Mouse (Mus musculus) urinary bladder, postnatal 25 days (tissue): ENCODE data around the gene Zc3h7b.
A peak's percentile ranks its signal among the peaks of the same experiment; 100 is the strongest.
"Not testable (repeated sequence)": the region's sequence is repeated elsewhere in the genome, so short reads cannot be mapped to it uniquely, and the experiment has no call there.

Experiments used
- DNase-seq: peaks from one replicate; pipeline ENCODE4 v3.0.0; 2022; ENCODE audit warnings: low spot score

Gene Zc3h7b

GRCm38 (mm10) chr15:81739924-81740323, 4.9 kb upstream of the Zc3h7b start:
- no peak for DNase-seq

- not testable (repeated sequence) for DNase-seq
Measured at GRCm38 (mm10) chr15:81742368-81742767, 2.5 kb upstream of the Zc3h7b start.

- peak; percentile 63 for DNase-seq
Measured at GRCm38 (mm10) chr15:81745601-81746114, 801 bp downstream of the Zc3h7b start.

GRCm38 (mm10) chr15:81749742-81750141, 4.9 kb downstream of the Zc3h7b start:
- DNase-seq, result no peak

GRCm38 (mm10) chr15:81753669-81754068, 8.8 kb downstream of the Zc3h7b start:
- DNase-seq, result no peak

- DNase-seq, result no peak
Measured at GRCm38 (mm10) chr15:81758701-81759100, 13.8 kb downstream of the Zc3h7b start.

- DNase-seq, result no peak
Measured at GRCm38 (mm10) chr15:81759542-81759941, 14.7 kb downstream of the Zc3h7b start.

GRCm38 (mm10) chr15:81760361-81761079, 15.7 kb downstream of the Zc3h7b start:
- no peak for DNase-seq

GRCm38 (mm10) chr15:81761381-81761780, 16.5 kb downstream of the Zc3h7b start:
- DNase-seq, result no peak

- DNase-seq, result no peak
Measured at GRCm38 (mm10) chr15:81761959-81762358, 17.1 kb downstream of the Zc3h7b start.

- DNase-seq, result no peak
Measured at GRCm38 (mm10) chr15:81764573-81764972, 19.7 kb downstream of the Zc3h7b start.

GRCm38 (mm10) chr15:81765651-81766050, 20.8 kb downstream of the Zc3h7b start:
- no peak for DNase-seq

- no peak for DNase-seq
Measured at GRCm38 (mm10) chr15:81766439-81766838, 21.6 kb downstream of the Zc3h7b start.

GRCm38 (mm10) chr15:81769037-81769436, 24.2 kb downstream of the Zc3h7b start:
- DNase-seq, result no peak

GRCm38 (mm10) chr15:81772431-81773120, 27.7 kb downstream of the Zc3h7b start:
- no peak for DNase-seq

- DNase-seq, result no peak
Measured at GRCm38 (mm10) chr15:81774505-81775171, 29.8 kb downstream of the Zc3h7b start.

GRCm38 (mm10) chr15:81776631-81777422, 32.0 kb downstream of the Zc3h7b start:
- no peak for DNase-seq

- no peak for DNase-seq
Measured at GRCm38 (mm10) chr15:81781816-81782215, 37.0 kb downstream of the Zc3h7b start.

GRCm38 (mm10) chr15:81784762-81785161, 39.9 kb downstream of the Zc3h7b start:
- DNase-seq, result no peak

- no peak for DNase-seq
Measured at GRCm38 (mm10) chr15:81785701-81786100, 40.8 kb downstream of the Zc3h7b start.

GRCm38 (mm10) chr15:81787525-81787924, 42.7 kb downstream of the Zc3h7b start:
- no peak for DNase-seq

- no peak for DNase-seq
Measured at GRCm38 (mm10) chr15:81792444-81792843, 47.6 kb downstream of the Zc3h7b start.
